Mouse (Mus musculus): ENCODE results near the gene Dcdc2b.

DNA sequence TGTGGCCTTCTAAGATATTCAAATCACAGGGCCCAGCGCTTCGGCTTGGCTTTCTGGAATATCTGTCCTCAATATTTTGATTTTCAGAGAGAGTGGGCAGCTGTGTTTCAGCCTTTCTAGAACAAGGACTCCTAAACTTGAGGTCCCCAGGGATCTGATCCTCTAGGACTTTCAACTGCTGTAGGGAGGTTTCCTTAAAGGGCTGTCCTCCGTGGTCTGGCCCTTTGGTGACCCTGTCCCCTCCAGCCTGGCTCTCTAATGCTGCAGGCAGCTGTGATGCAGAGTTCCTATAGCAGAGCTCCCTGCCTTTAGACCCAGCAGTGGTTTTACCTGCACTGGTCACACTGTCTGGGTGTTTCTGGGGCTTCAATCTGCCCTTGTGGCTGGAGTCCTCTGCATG, 2.6 kb upstream of the Dcdc2b start:
- TF ChIP-seq CTCF (IDR thresholded peaks at IDR 0.05) (no peak), EP300 (IDR thresholded peaks at IDR 0.05) (no peak)

Data from lung, postnatal 0 days (tissue).